Mouse (Mus musculus): ENCODE results near the gene Trp53tg5.

- no peak for TF ChIP-seq EP300 (optimal IDR thresholded peaks at IDR 0.05)
- TF ChIP-seq CTCF (IDR thresholded peaks at IDR 0.05; ENCODE audit: low read depth), result no peak
Observed at GRCm38 (mm10) chr2:164429881-164430615, 43.5 kb downstream of the Trp53tg5 start.

Measured in stomach, postnatal 0 days (tissue).